Mouse (Mus musculus) liver, postnatal 0 days (tissue): ENCODE measurements around the gene Tmigd1. TPM values are rescaled to one million over a fixed set of nuclear protein-coding genes. Genes with fewer than 3 reads are reported as not detected.
A peak's percentile ranks its signal among the peaks of the same experiment; 100 is the strongest.
"Not testable (repeated sequence)": the region's sequence is repeated elsewhere in the genome, so short reads cannot be mapped to it uniquely, and the experiment has no call there.

Source experiments
- ATAC-seq: fragments of 200-750 bp; cut with Nextera tagmentation; 2 replicates; pipeline ENCODE4 v1.8.0; 2017; ENCODE audit warnings: mild to moderate bottlenecking, moderate library complexity
- DNase-seq: peaks from one replicate; pipeline ENCODE4 v3.0.0-alpha.2; 2016
- H3K27ac ChIP-seq: fragments of 300-500 bp; sonication (generic); 2 replicates; pipeline ENCODE4 v1.5.1; 2014; ENCODE audit warnings: antibody characterized with exemption, moderate library complexity, mild to moderate bottlenecking, low read depth
- H3K27me3 ChIP-seq: fragments of 300-500 bp; sonication (generic); 2 replicates; pipeline ENCODE4 v1.6.1; 2014; ENCODE audit warnings: low read length, control low read depth, mixed read lengths; ENCODE audit not compliant: insufficient read depth
- H3K36me3 ChIP-seq: fragments of 300-500 bp; sonication (generic); replicated peaks from 2 replicates; pipeline ENCODE4 v1.6.1; 2014; ENCODE audit warnings: mild to moderate bottlenecking, control low read depth, low read length, moderate library complexity, mixed read lengths; ENCODE audit not compliant: insufficient read depth
- H3K4me1 ChIP-seq: fragments of 300-500 bp; sonication (generic); 2 replicates; pipeline ENCODE4 v1.6.1; 2014; ENCODE audit warnings: antibody characterized with exemption, mild to moderate bottlenecking, control low read depth; ENCODE audit not compliant: insufficient read depth
- H3K4me2 ChIP-seq: fragments of 300-500 bp; sonication (generic); 2 replicates; pipeline ENCODE4 v1.6.1; 2014; ENCODE audit warnings: low read depth, mild to moderate bottlenecking, low read length, moderate library complexity, mixed read lengths
- H3K4me3 ChIP-seq: fragments of 300-500 bp; sonication (generic); 2 replicates; pipeline ENCODE4 v1.5.1; 2014; ENCODE audit warnings: low read depth, low read length
- H3K9ac ChIP-seq: fragments of 300-500 bp; sonication (generic); replicated peaks from 2 replicates; pipeline ENCODE4 v1.6.1; 2014; ENCODE audit warnings: mild to moderate bottlenecking, moderate library complexity
- H3K9me3 ChIP-seq: fragments of 300-500 bp; sonication (generic); 2 replicates; pipeline ENCODE4 v1.6.1; 2016; ENCODE audit warnings: mild to moderate bottlenecking, control low read depth, low read length, mixed read lengths
- CTCF ChIP-seq: sonication (generic); IDR thresholded peaks from 2 replicates; pipeline ENCODE4 v1.5.1; 2016; ENCODE audit warnings: antibody characterized with exemption, low read depth
- EP300 ChIP-seq: IDR thresholded peaks from 2 replicates; pipeline ENCODE4 v1.6.1; 2016; ENCODE audit warnings: antibody characterized with exemption, low read depth, mild to moderate bottlenecking
- WGBS: fragments of 180-500 bp; shearing (Covaris S2); extraction: QIAGEN DNeasy Blood & Tissue Kit; methylation state at CpG from one replicate; pipeline ENCODE4 v1.1.7; 2014; ENCODE audit not compliant: insufficient replicate concordance; 5-methylcytosine and 5-hydroxymethylcytosine counted together
- polyA plus RNA-seq: library from polyadenylated mRNA; unstranded; fragments of >200 nt; fragmentation: Nextera tagmentation; extraction: Ambion mirVana; gene quantifications from 2 replicates; pipeline ENCODE4 v1.2.1, GENCODE M21; 2015

The Tmigd1 gene
- polyA plus RNA-seq, 1 experiment from 2014 or later: not detected

- Histone ChIP-seq H3K27me3 (no peaks in the 10 kb centered on the region), H3K4me1 (no peaks in the 10 kb centered on the region), H3K9me3 (no peaks in the 10 kb centered on the region), H3K9ac (no peak overlapping the region), H3K4me2 (no peak overlapping the region), H3K27ac (no peak overlapping the region), H3K36me3 (no peaks in the 10 kb centered on the region), H3K4me3 (no peak overlapping the region)
- DNase-seq (no peak), ATAC-seq (no peak)
- TF ChIP-seq EP300 (no peak), CTCF (no peak)
- WGBS: 43% methylated on average over 1 of the region's 1 CpGs
Measured at GRCm38 (mm10) chr11:76920607-76921006, 18.6 kb downstream of the Tmigd1 start.

GRCm38 (mm10) chr11:76924759-76925236, 22.8 kb downstream of the Tmigd1 start, which contains the start of gene Blmh:
Gene Blmh, plus strand, starts transcription at chr11:76924809.
- Histone ChIP-seq H3K4me1 (no peaks in the 10 kb centered on the region), H3K9ac (no peak within 1 kb of the TSS), H3K4me3 (no peak within 1 kb of the TSS), H3K36me3 (no peaks in the 10 kb centered on the region), H3K4me2 (no peak within 1 kb of the TSS), H3K27me3 (no peaks in the 10 kb centered on the region), H3K27ac (no peak within 1 kb of the TSS), H3K9me3 (no peaks in the 10 kb centered on the region)
- TF ChIP-seq EP300 (no peak), CTCF (no peak)
- 53% methylated on average over 6 of the region's 6 CpGs for WGBS
- ATAC-seq (no peak), DNase-seq (no peak)

- DNase-seq: not testable (repeated sequence)
Measured at GRCm38 (mm10) chr11:76928586-76928985, 26.6 kb downstream of the Tmigd1 start.

GRCm38 (mm10) chr11:76933209-76933608, 31.2 kb downstream of the Tmigd1 start:
- Histone ChIP-seq H3K9ac (no peak overlapping the region), H3K4me1 (no peaks in the 10 kb centered on the region), H3K9me3 (no peaks in the 10 kb centered on the region), H3K36me3 (no peaks in the 10 kb centered on the region), H3K4me2 (no peak overlapping the region), H3K27ac (no peak overlapping the region), H3K27me3 (no peaks in the 10 kb centered on the region), H3K4me3 (no peak overlapping the region)
- 57% methylated on average over 3 of the region's 3 CpGs for WGBS
- TF ChIP-seq CTCF (0 out of 2 replicates have a peak, but pooled peaks have one; percentile 21), EP300 (no peak)
- DNase-seq: no peak
- no peak for ATAC-seq

More at GRCm38 (mm10) chr11:76928586-76928985, 26.6 kb downstream of the Tmigd1 start:
- not testable (repeated sequence) for H3K4me2 ChIP-seq, H3K4me1 ChIP-seq, H3K9me3 ChIP-seq, H3K9ac ChIP-seq, H3K27ac ChIP-seq, H3K27me3 ChIP-seq, H3K36me3 ChIP-seq, H3K4me3 ChIP-seq
- 81% methylated on average over 8 of the region's 8 CpGs for WGBS
- peak; percentile 76 for ATAC-seq

GRCm38 (mm10) chr11:76936578-76936977, 34.6 kb downstream of the Tmigd1 start:
- DNase-seq: no peak
- no peak overlapping the region for H3K4me2 ChIP-seq
- no peak for ATAC-seq
- 68% methylated on average over 5 of the region's 5 CpGs for WGBS
- no peaks in the 10 kb centered on the region for H3K9me3 ChIP-seq
- H3K27me3 ChIP-seq: no peaks in the 10 kb centered on the region
- H3K27ac ChIP-seq: no peak overlapping the region
- H3K36me3 ChIP-seq: no peaks in the 10 kb centered on the region
- no peak overlapping the region for H3K9ac ChIP-seq
- peak; percentile 21; the same call in 1 of the 2 replicates for TF ChIP-seq CTCF
- no peak for TF ChIP-seq EP300
- H3K4me1 ChIP-seq: no peaks in the 10 kb centered on the region
- H3K4me3 ChIP-seq: no peak overlapping the region

GRCm38 (mm10) chr11:76944839-76945238, 42.9 kb downstream of the Tmigd1 start:
- H3K4me1 ChIP-seq: peaks cover 17% of the 10 kb centered on the region
- H3K9me3 ChIP-seq: no peaks in the 10 kb centered on the region
- H3K4me2 ChIP-seq: peak overlapping the region; percentile 97
- 0 out of 2 replicates have a peak, but pooled peaks cover 8% of the 10 kb centered on the region for H3K36me3 ChIP-seq
- ATAC-seq (no peak), DNase-seq (no peak)
- peak overlapping the region; percentile 84 for H3K4me3 ChIP-seq
- H3K27me3 ChIP-seq: no peaks in the 10 kb centered on the region
- no peak for TF ChIP-seq CTCF
- TF ChIP-seq EP300: no peak
- 0 out of 2 replicates have a peak overlapping the region, but pooled peaks have one; percentile 83 for H3K27ac ChIP-seq
- H3K9ac ChIP-seq: peak overlapping the region; percentile 86
- 66% methylated on average over 6 of the region's 6 CpGs for WGBS
